Mouse (Mus musculus) thymus, postnatal 25 days (tissue): ENCODE results near the gene Olfr635.
"Not testable (repeated sequence)": the region's sequence is repeated elsewhere in the genome, so short reads cannot be mapped to it uniquely, and the experiment has no call there.

Experiments used
- DNase-seq: peaks from one replicate; pipeline ENCODE4 v3.0.0; 2022

Gene Olfr635

DNA sequence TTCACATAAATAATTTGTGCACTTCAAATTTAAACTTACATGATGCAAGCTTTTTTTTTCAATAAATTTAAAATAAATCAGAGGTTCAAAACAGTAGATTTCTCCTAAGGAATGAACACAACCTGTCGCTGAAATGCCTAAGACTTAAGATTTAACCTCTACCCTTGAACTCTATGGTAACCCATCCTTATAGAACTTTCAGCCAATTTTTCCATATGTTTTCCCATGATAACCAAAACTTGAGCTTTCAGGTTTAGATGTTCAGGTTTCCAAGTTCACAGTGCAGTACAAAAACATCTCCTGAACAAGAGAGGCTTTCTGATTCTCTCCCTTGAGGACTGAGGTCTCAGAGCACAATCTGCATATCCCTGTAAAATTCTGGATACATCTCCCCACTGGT, at the start of gene Olfr635:
TSS of gene Olfr635 (plus strand) at position 301 of the 400 bp plus-strand sequence.
- no peak for DNase-seq

- no peak for DNase-seq
Observed at GRCm38 (mm10) chr7:103928525-103928924, 42.4 kb upstream of the Olfr635 start, which contains the start of gene Olfr631. TSS of gene Olfr631 (plus strand) at chr7:103928825.

DNA sequence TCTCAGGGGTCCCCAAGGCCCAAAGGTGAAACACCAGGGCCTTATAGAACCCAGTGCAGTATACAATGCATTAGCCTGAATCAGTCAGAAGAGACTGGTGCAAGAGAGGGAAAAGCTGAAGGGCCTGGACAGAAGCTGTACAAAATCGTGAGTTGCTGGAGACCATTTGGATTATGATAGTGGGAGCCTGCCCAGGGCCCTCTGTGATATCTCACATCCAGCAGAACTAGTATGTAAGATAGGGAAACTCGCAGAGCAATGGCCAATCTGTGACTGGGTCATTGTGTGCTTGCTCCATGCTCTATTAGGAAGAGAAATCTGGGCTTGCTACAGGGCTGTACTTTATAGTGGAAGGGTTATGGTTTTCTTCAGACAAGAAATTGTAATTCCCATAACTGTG, 36.7 kb upstream of the Olfr635 start, which contains the start of gene Olfr632:
TSS of gene Olfr632 (plus strand) at position 84 of the 400 bp plus-strand sequence.
- no peak for DNase-seq

DNA sequence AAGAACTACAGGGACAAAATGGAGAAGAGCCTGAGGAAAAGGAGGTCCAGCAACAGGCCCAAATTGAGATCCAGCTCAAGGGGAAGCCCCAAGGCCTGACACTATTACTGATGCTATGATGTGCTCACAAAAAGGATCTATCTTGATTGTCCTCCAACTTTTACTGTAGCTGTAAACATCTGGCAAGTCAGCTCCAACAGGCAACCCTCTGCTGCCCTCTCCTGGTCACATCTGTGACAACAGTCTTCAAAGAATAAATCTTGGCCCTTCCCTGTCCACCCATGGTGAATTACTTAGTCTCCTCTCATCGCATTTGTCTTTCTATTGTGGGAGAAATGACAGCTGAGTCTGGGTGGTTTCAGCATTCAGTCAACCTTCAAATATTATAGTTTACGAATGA, 28.2 kb upstream of the Olfr635 start:
- peak; percentile 32 for DNase-seq

- no peak for DNase-seq
Observed at GRCm38 (mm10) chr7:103944137-103944536, 26.8 kb upstream of the Olfr635 start, which contains the start of gene Olfr633. TSS of gene Olfr633 (plus strand) at chr7:103944437.

DNA sequence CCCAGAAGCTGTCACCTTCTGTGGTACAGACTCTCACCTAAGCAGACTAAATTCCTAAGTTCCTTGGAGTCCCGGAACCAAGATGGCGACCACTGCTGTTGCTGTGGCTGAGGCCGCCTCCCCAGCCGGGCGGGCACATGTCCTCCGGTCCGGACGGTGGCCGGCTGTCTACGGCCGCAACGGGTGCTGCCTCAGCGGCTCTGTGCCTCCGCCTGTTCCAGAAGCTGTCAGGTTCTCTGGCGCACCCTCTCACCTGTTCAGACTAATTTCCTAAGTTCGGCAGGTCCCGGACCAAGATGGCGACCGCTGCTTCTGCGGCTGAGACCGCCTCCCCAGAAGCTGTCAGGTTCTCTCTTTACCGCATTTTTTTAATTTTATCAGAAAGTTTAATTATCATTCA, 4.1 kb upstream of the Olfr635 start:
- DNase-seq = not testable (repeated sequence)

DNA sequence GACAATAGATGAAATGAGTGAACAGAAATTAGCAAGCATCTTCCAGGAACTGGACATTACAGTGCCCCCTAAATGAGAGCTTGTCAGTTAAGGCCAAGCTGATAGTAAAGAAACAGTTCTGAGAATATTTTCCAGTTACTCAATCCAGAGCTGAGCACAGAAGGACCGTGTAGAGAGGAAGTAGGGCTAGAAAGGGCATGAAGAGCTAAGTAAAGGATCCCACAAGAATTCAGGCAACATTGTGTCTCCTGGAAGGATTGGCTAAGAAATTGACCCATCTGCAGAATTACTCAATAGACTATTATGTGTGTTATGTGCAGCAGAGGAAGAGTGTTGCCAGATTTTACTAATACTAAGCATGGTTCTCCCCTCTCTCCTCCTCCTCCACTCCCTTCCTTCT, 830 bp downstream of the Olfr635 start:
- DNase-seq = no peak

DNA sequence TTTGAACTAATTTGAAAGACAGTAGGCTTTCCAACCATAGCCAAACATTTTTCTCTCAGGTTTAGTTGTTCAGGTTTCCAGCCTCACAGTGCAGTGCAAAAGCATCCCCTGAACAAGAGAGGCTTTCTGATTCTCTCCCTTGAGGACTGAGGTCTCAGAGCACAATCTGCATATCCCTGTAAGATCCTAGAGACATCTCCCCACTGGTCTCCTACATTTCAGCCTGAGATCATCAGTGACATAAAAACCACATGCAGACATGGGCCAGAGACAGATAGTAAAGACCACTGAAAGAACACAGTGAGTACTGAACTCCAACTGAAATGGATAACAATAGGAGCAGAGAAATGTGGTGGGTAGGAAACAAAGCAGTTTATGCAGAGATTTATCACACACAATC, 27.5 kb downstream of the Olfr635 start, which contains the start of gene Olfr638:
TSS of gene Olfr638 (plus strand) at position 301 of the 400 bp plus-strand sequence.
- DNase-seq = no peak

DNA sequence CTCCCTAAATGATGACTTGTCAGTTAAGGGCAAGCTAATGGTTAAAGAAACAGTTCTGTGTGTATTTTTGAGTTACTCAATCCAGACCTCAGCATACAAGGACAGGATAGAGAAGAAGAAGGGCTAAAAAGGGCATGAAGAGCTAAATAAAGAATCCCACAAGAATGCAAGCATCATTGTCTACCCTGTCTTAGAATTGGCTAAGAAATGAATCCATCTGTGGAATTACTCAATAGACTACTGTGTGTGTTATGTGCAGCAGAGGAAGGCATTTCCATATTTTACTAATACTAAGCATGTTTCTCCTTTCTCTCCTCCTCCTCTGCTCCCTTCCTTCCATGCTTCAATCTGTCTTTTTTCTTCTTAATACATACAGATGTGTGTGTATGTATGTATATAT, 28.2 kb downstream of the Olfr635 start:
- no peak for DNase-seq

- no peak for DNase-seq
Observed at GRCm38 (mm10) chr7:104017203-104017602, 46.3 kb downstream of the Olfr635 start, which contains the start of gene Olfr639. TSS of gene Olfr639 (minus strand) at chr7:104017303.

- no peak for DNase-seq
Observed at GRCm38 (mm10) chr7:104018953-104019352, 48.0 kb downstream of the Olfr635 start.

DNA sequence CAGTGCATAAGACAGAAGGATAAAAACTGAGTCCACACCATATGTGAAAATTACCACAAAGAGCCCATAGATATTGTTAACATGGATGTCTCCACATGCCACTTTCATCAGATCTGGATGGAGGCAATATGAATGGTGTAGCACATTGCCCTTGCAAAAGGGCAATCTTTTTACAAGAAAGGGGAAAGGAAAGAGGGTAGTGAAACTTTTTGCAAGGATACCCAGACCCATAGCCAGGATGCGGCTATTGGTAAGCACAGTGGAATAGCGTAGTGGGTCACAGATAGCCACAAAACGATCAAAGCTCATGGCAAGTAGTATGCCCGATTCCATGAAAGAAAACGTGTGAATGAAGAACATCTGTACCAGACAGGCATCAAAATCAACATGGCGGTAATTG, 50.7 kb downstream of the Olfr635 start:
- DNase-seq = no peak

DNA sequence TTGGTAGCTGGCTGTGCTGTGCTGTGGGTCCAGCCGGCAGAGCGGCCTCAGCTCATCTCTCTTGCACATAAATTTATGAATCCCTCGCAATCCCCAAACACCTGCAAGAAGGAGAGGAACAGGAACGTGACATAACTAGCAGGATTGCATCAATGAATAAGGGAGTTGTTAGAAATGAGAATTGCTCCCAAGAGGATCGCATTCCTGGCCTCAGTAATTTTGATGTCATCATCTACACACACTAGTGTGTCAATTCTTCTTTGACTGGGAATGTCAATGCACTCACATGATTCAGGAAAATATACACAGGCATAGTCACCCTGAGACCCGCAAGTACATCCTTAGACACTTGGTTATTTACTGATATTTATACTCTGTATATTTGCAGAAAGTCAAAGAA, 54.5 kb downstream of the Olfr635 start, which contains the start of gene Olfr640:
TSS of gene Olfr640 (minus strand) at position 101 of the 400 bp plus-strand sequence.
- DNase-seq = no peak

DNA sequence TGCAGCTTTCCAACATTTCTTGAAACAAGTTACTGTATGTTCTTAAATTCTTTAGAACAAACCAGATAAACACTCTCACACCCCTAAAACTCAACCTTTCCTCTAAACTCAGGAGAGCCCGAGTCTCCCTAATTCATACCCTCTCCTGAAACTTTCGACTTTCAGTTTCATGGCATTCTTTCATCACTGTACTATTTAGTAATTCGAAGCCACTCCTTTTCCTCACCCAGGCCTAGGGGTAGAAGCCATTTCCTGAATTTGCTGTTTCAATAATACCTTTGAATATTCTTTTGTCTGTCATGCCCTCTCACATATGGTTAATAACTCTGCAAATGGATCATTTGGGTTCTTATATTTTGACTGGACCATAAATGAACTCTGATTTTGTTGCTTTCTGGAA, 56.0 kb downstream of the Olfr635 start:
- DNase-seq = no peak

- no peak for DNase-seq
Observed at GRCm38 (mm10) chr7:104035145-104035544, 64.2 kb downstream of the Olfr635 start, which contains the start of gene Olfr641. TSS of gene Olfr641 (plus strand) at chr7:104035445.
